8 mouse cellular contexts compared by ENCODE assay signal in genomic region chr1:59764407-59764971, GRCm38 (mm10). TPM values are rescaled to one million over a fixed set of nuclear protein-coding genes. Genes with fewer than 3 reads are reported as not detected.
DNase-seq lines count a peak whose midpoint lies in the region; ATAC-seq lines count a peak whose summit lies in the region.

No protein-coding gene starts in this region.

- peak overlapping the region; percentile 77 for H3K4me2 ChIP-seq in hindbrain, embryonic 12.5 days (replicated peaks)

- no peaks in the 10 kb centered on the region for H3K36me3 ChIP-seq in hindbrain, embryonic 12.5 days

- peak; percentile 39 for DNase-seq in MEL-GATA-1-ER (ENCODE audit: extremely low read depth, low read depth)
- peak; percentile 62 for DNase-seq in cerebellum, adult 9-11 months
- peak; percentile 34 to 35 for DNase-seq in frontal cortex, postnatal 10 days (ENCODE audit: low spot score in 2 of 2)
- DNase-seq in left cerebral cortex, adult 11 months (ENCODE audit: low spot score), result peak; percentile 15
- DNase-seq in lung, postnatal 25 days (ENCODE audit: low spot score), result peak; percentile 69
- DNase-seq in retina, postnatal 1 day, result peak; percentile 58
- DNase-seq in urinary bladder, postnatal 14 days (ENCODE audit: low spot score), result peak; percentile 35

- peak overlapping the region; percentile 90 for H3K9ac ChIP-seq in hindbrain, embryonic 12.5 days

- 0% methylated on average over 27 of the region's 27 CpGs for WGBS in hindbrain, embryonic 12.5 days

- no peaks in the 10 kb centered on the region for H3K27me3 ChIP-seq in hindbrain, embryonic 12.5 days

- peaks cover 15% of the 10 kb centered on the region for H3K4me1 ChIP-seq in hindbrain, embryonic 12.5 days

- no peak for ATAC-seq in hindbrain, embryonic 12.5 days (ENCODE audit: low FRiP score)

- peak overlapping the region; percentile 94 for H3K4me3 ChIP-seq in hindbrain, embryonic 12.5 days

- no peaks in the 10 kb centered on the region for H3K9me3 ChIP-seq in hindbrain, embryonic 12.5 days (replicated peaks)

- peak overlapping the region; percentile 100 for H3K27ac ChIP-seq in hindbrain, embryonic 12.5 days

RNA-seq across cellular contexts. Expression of gene Bmpr2, which starts 1.3 kb away (rescaled TPM):
- polyA plus RNA-seq in hindbrain, embryonic 12.5 days (2016; fragmentation: Nextera tagmentation; extraction: Ambion mirVana), result 12.5 and 13.7 TPM in 2 replicates

Comparison
In these comparisons a context has a peak if more than half of its experiments do, and no peak if none do; other contexts are left out.
1. DNase-seq: peak in every context shown above with its lines; median percentile 69 in lung, postnatal 25 days; 62 in cerebellum, adult 9-11 months; 58 in retina, postnatal 1 day; 39 in MEL-GATA-1-ER; 35 in urinary bladder, postnatal 14 days; 34 in frontal cortex, postnatal 10 days; 15 in left cerebral cortex, adult 11 months.